Mouse (Mus musculus) T-cell, adult 66 days (primary cell): ENCODE results near the gene Gtf2h2. TPM values are rescaled to one million over a fixed set of nuclear protein-coding genes. Genes with fewer than 3 reads are reported as not detected.

ENCODE experiments used
- total RNA-seq, 2 experiments: library from RNA; stranded (reverse); gene quantifications; 3 replicates in 1 of 2; 4 replicates in 1 of 2; pipeline ENCODE4 v1.2.4; 2023

Gene Gtf2h2
- total RNA-seq, result 10 to 100 TPM; 55.1 to 56.9 TPM

DNA sequence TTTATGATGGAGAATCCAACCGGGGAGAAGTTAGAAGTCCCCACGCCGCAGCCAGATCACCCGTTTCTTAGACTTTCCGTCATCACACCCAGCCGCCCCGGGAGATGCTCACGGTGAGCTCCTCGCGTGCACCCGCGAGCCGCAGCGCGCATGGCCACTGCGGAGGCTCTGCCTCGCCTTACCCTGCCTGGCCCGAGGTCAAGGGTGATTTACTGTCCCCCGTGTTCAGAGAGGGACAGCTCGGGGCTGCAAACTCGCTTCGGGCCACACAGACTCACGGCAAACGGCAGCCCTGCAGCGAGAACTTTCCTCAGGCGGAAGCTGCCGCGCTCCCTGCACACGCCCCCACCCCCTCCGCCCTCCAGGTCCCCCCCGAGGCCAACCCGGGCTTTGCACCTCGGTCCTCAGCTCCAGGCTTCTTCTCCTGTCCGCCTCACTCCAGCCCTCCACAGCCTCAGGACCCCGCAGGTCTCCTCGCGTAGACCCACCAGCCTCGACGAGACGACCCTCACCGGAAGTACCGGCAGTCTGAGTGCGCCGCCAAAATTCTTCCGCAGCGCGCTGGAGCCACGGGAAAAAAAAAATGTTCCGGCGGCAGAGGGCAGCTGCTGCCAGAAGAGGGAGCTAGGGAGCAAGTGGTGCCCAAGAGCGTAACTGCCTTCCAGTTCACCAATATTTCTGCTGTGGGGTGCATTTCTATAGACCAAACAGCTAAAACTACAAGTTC lies at the start of gene Gtf2h2:
Gene Gtf2h2, minus strand, starts transcription at position 519 of the 727 bp plus-strand sequence.

DNA sequence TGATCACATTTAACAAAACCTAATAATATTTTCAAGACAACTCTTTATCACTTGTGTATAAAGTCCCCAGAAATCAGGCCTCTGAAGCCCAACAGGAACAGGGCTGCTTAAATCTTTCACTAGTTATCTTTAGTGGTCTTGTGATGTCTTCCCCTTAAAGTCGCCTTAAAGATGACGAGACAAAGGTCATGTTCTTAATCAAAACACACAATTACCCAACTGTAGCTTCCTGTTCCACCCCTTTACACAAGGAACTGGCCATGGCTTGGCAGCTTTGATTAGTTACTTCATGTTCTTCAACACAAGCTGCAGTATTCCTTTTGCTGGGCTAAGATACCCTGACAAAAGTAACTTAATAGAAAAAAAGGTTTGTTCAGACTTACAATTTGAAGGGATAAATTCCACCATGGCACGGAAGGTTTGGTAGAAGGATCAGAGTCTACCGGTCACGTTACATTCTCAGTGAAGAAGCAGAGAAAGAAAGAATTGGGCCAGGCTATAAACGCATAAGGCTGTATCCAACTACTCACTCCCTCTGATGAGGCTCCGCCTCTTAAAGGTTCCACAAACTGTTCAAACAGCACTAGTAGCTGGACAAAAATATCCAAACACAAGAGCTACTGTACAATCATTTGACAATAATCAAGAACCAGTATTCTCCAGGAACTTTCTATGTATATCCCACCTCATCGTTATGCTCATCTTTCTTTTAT lies 39.8 kb downstream of the Gtf2h2 start, which contains the start of gene Naip1:
Gene Naip1, minus strand, starts transcription at position 455 of the 713 bp plus-strand sequence.

Other genes with a start within 250 kb of the Gtf2h2 start
- 1 to 10 TPM in 1 of 2 experiments, under 1 TPM in 1; 0.50 to 1.3 TPM for gene Naip5, start 246.3 kb downstream of the Gtf2h2 start, total RNA-seq
- under 1 TPM; 0.36 to 0.64 TPM for gene Naip6, start 174.9 kb downstream of the Gtf2h2 start, total RNA-seq
- not detected for gene Naip1, start 39.7 kb downstream of the Gtf2h2 start, total RNA-seq
- not detected for gene Ocln, start 60.1 kb upstream of the Gtf2h2 start, total RNA-seq
- 1 to 10 TPM; 3.0 to 3.2 TPM for gene Marveld2, start 124.4 kb upstream of the Gtf2h2 start, total RNA-seq
- gene Ak6, start 158.4 kb upstream of the Gtf2h2 start, total RNA-seq, result 10 to 100 TPM; 61.6 to 70.6 TPM
- gene Rad17, start 158.5 kb upstream of the Gtf2h2 start, total RNA-seq, result 10 to 100 TPM; 21.3 to 23.1 TPM
- gene Taf9, start 159.0 kb upstream of the Gtf2h2 start, total RNA-seq, result 10 to 100 TPM in 1 of 2 experiments, 1 to 10 TPM in 1; 8.3 to 16.2 TPM
- gene Ccdc125, start 177.1 kb upstream of the Gtf2h2 start, total RNA-seq, result 10 to 100 TPM in 1 of 2 experiments, 1 to 10 TPM in 1; 10.0 to 17.8 TPM
- gene Cdk7, start 238.4 kb upstream of the Gtf2h2 start, total RNA-seq, result 10 to 100 TPM; 33.9 to 39.8 TPM